Mouse (Mus musculus) ES-Bruce4 (cell line): ENCODE measurements around the gene Gm17359. TPM values are rescaled to one million over a fixed set of nuclear protein-coding genes. Genes with fewer than 3 reads are reported as not detected.

ENCODE experiments used
- H3K27ac ChIP-seq: 2 replicates; pipeline ENCODE4 v1.5.1; 2012; ENCODE audit warnings: low read length, inconsistent platforms; ENCODE audit not compliant: insufficient read depth
- H3K27me3 ChIP-seq: 2 replicates; pipeline ENCODE4 v1.6.1; 2012; ENCODE audit warnings: mild to moderate bottlenecking, low read length, inconsistent platforms; ENCODE audit not compliant: control insufficient read depth, poor library complexity, insufficient read depth, severe bottlenecking
- H3K36me3 ChIP-seq: 2 replicates; pipeline ENCODE4 v1.6.1; 2012; ENCODE audit warnings: inconsistent platforms, mild to moderate bottlenecking, low read length, moderate library complexity; ENCODE audit not compliant: control insufficient read depth, poor library complexity, insufficient read depth, severe bottlenecking
- H3K4me1 ChIP-seq: one replicate; pipeline ENCODE4 v1.8.1; 2011; ENCODE audit warnings: low read length; ENCODE audit not compliant: control insufficient read depth, insufficient read depth
- H3K4me3 ChIP-seq: 2 replicates; pipeline ENCODE4 v1.5.1; 2011; ENCODE audit warnings: low read depth, mild to moderate bottlenecking, low read length
- H3K9ac ChIP-seq: 2 replicates; pipeline ENCODE4 v1.6.1; 2012; ENCODE audit warnings: low read depth, mild to moderate bottlenecking, inconsistent platforms; ENCODE audit not compliant: poor library complexity, severe bottlenecking
- H3K9me3 ChIP-seq: replicated peaks from 2 replicates; pipeline ENCODE4 v1.6.1; 2012; ENCODE audit warnings: mild to moderate bottlenecking, low read length, inconsistent platforms; ENCODE audit not compliant: control insufficient read depth, poor library complexity, insufficient read depth, severe bottlenecking
- CTCF ChIP-seq: IDR thresholded peaks from one replicate; pipeline ENCODE4 v1.8.1; 2011; ENCODE audit warnings: low read depth, low read length
- EP300 ChIP-seq: IDR thresholded peaks from 2 replicates; pipeline ENCODE4 v1.6.1; 2011; ENCODE audit warnings: low read depth, low read length; ENCODE audit not compliant: insufficient read depth
- POLR2A ChIP-seq: IDR thresholded peaks from one replicate; pipeline ENCODE4 v1.8.1; 2011; ENCODE audit warnings: low read length; ENCODE audit not compliant: insufficient read depth
- polyA plus RNA-seq: library from polyadenylated mRNA; stranded (reverse); fragments of >200 nt; gene quantifications from 2 replicates; pipeline ENCODE4 v1.2.4, GENCODE M21; 2011; ENCODE audit warnings: low read depth; ENCODE audit not compliant: missing spikeins, insufficient read depth, insufficient read length

Gm17359 gene
- polyA plus RNA-seq, 1 experiment, result not detected

DNA sequence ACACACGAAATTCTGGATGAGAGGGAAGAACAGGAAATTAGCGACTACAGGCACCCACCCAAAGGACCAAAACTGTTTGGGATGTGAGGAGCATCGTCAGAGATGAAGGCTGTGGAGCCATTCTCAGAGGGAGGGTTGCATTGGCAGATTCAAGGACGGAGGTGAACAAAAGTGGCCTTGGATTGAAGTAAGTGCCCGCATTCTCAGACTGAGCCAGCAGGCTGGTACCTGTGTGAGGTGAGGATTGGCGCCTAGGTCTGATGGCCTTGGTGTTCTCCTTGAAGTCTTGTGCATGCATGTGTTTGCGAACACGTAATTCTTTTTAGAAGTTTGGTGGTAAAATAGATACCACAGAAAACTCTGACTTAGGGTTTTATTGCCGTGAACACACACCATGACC lies 98.0 kb downstream of the Gm17359 start:
- H3K27me3 ChIP-seq, result no peaks in the 10 kb centered on the region
- peaks cover 3% of the 10 kb centered on the region for H3K4me1 ChIP-seq
- H3K9me3 ChIP-seq, result no peaks in the 10 kb centered on the region
- H3K9ac ChIP-seq, result no peak overlapping the region
- no peak overlapping the region for H3K4me3 ChIP-seq
- TF ChIP-seq POLR2A, result no peak
- no peak for TF ChIP-seq CTCF
- TF ChIP-seq EP300, result no peak
- H3K36me3 ChIP-seq, result no peaks in the 10 kb centered on the region
- no peak overlapping the region for H3K27ac ChIP-seq

GRCm38 (mm10) chr3:79434985-79435384 lies 98.5 kb downstream of the Gm17359 start:
- Histone ChIP-seq H3K9me3 (no peaks in the 10 kb centered on the region), H3K9ac (no peak overlapping the region), H3K27ac (no peak overlapping the region), H3K27me3 (no peaks in the 10 kb centered on the region), H3K4me3 (no peak overlapping the region), H3K36me3 (no peaks in the 10 kb centered on the region), H3K4me1 (peaks cover 3% of the 10 kb centered on the region)
- TF ChIP-seq POLR2A (no peak), CTCF (no peak), EP300 (no peak)

DNA sequence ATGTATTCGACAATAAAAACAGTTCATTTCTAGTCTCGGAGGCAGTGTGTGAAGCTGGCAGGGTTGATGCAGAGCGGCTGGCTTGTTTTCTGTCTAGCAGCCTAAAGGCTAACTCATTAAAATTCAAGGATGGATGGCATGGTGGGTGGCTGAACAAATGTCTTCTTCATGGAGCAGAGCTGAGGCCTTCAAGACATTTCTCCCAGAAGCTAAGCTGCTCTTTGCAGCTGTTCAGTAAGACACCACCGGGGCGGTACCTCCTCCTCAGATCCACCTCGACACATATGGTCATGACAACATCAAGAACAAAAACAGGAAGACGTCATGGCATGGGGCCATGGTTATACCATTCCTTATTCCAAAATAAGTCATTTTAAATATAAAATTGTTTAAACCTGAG lies 99.7 kb downstream of the Gm17359 start:
- H3K9ac ChIP-seq, result no peak overlapping the region
- no peaks in the 10 kb centered on the region for H3K9me3 ChIP-seq
- H3K27me3 ChIP-seq, result no peaks in the 10 kb centered on the region
- TF ChIP-seq POLR2A (no peak), EP300 (no peak), CTCF (no peak)
- no peaks in the 10 kb centered on the region for H3K36me3 ChIP-seq
- no peak overlapping the region for H3K4me3 ChIP-seq
- no peak overlapping the region for H3K27ac ChIP-seq
- peaks cover 3% of the 10 kb centered on the region for H3K4me1 ChIP-seq

DNA sequence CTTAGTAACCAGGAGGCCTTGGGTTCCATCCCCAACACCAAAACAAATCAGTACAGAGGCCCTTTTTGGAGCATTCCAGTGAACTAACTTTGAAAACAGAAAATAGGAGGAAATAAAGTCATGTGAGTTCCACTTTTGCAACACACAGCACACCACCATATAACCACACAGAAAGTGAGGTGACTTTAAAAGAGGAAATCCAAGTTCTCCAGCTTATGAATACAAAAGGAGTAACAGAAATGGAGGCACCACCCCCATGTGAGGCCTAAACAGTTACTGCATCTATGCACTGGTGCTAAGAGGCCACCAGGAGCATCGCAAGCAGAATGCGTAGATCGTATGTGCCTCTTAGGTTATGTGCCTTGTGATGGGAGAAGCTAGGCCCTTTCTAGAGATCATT lies 101.8 kb downstream of the Gm17359 start:
- Histone ChIP-seq H3K27ac (no peak overlapping the region), H3K9me3 (no peaks in the 10 kb centered on the region), H3K9ac (no peak overlapping the region), H3K4me3 (no peak overlapping the region), H3K4me1 (peaks cover 3% of the 10 kb centered on the region), H3K27me3 (no peaks in the 10 kb centered on the region), H3K36me3 (no peaks in the 10 kb centered on the region)
- TF ChIP-seq POLR2A, result no peak
- TF ChIP-seq CTCF, result no peak
- TF ChIP-seq EP300, result no peak

DNA sequence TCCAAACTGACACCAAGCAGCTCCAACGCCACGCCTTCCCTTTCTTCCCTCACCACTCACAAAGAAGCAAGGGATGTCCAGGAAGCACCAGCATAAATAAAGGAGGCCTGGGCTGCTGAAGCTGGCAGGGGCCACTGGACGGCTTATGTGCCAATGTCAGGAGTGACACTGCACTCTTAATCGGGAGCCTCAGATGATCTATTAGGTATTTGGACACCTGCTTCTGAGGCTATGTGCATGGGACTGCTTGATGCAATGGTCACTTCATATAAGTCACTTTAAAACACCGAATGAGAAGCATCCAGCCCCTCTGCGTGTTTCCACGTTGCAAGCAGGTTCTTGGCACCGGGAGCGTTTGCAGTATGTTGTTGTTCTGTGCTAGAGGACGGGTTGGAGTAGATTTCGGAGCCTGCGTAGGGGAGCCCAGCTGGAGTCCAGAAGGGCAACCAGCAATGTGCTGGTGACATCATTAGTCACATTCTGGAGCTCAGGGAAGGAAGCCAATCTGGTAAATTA lies 104.6 kb downstream of the Gm17359 start:
- Histone ChIP-seq H3K4me1 (no peaks in the 10 kb centered on the region), H3K9ac (no peak overlapping the region), H3K9me3 (no peaks in the 10 kb centered on the region), H3K4me3 (no peak overlapping the region), H3K27me3 (no peaks in the 10 kb centered on the region), H3K27ac (no peak overlapping the region), H3K36me3 (no peaks in the 10 kb centered on the region)
- TF ChIP-seq EP300, result no peak

- Histone ChIP-seq H3K4me1 (no peaks in the 10 kb centered on the region), H3K9me3 (no peaks in the 10 kb centered on the region), H3K9ac (no peak overlapping the region), H3K27me3 (no peaks in the 10 kb centered on the region), H3K4me3 (no peak overlapping the region), H3K36me3 (no peaks in the 10 kb centered on the region), H3K27ac (no peak overlapping the region)
- no peak for TF ChIP-seq EP300
- peak; percentile 25 for TF ChIP-seq CTCF
Observed at GRCm38 (mm10) chr3:79443850-79444249, 107.4 kb downstream of the Gm17359 start.
